Mouse (Mus musculus) forebrain, postnatal 0 days (tissue): ENCODE results near the gene Hpcal1. TPM values are rescaled to one million over a fixed set of nuclear protein-coding genes. Genes with fewer than 3 reads are reported as not detected.

Source experiments
- ATAC-seq: fragments of 200-750 bp; cut with Nextera tagmentation; 2 replicates; pipeline ENCODE4 v1.8.0; 2017; ENCODE audit warnings: mild to moderate bottlenecking, moderate library complexity
- DNase-seq: peaks from one replicate; pipeline ENCODE4 v3.0.0-alpha.2; 2015
- H3K27ac ChIP-seq: fragments of 300-500 bp; sonication (generic); 2 replicates; pipeline ENCODE4 v1.5.1; 2014; ENCODE audit warnings: low read depth, mild to moderate bottlenecking, antibody characterized with exemption, low read length, moderate library complexity, mixed read lengths
- H3K27me3 ChIP-seq: fragments of 300-500 bp; sonication (generic); 2 replicates; pipeline ENCODE4 v1.6.1; 2014; ENCODE audit warnings: mild to moderate bottlenecking, low read length, mixed read lengths; ENCODE audit not compliant: insufficient read depth
- H3K36me3 ChIP-seq: fragments of 300-500 bp; sonication (generic); 2 replicates; pipeline ENCODE4 v1.6.1; 2014; ENCODE audit warnings: mild to moderate bottlenecking, moderate library complexity; ENCODE audit not compliant: insufficient read depth
- H3K4me1 ChIP-seq: fragments of 300-500 bp; sonication (generic); 2 replicates; pipeline ENCODE4 v1.6.1; 2014; ENCODE audit warnings: antibody characterized with exemption; ENCODE audit not compliant: insufficient read depth
- H3K4me2 ChIP-seq: fragments of 300-500 bp; sonication (generic); 2 replicates; pipeline ENCODE4 v1.6.1; 2014; ENCODE audit warnings: low read depth, mild to moderate bottlenecking, moderate library complexity
- H3K4me3 ChIP-seq: fragments of 300-500 bp; sonication (generic); 2 replicates; pipeline ENCODE4 v1.5.1; 2014; ENCODE audit warnings: low read depth, low read length, mixed read lengths
- H3K9ac ChIP-seq: fragments of 300-500 bp; sonication (generic); 2 replicates; pipeline ENCODE4 v1.6.1; 2014; ENCODE audit warnings: mild to moderate bottlenecking
- H3K9me3 ChIP-seq: fragments of 300-500 bp; sonication (generic); 2 replicates; pipeline ENCODE4 v1.6.1; 2016; ENCODE audit warnings: low read length
- CTCF ChIP-seq: sonication (generic); IDR thresholded peaks from 2 replicates; pipeline ENCODE4 v1.5.1; 2016; ENCODE audit warnings: antibody characterized with exemption, control low read depth, low read depth
- WGBS: fragments of 180-500 bp; shearing (Covaris S2); extraction: QIAGEN DNeasy Blood & Tissue Kit; methylation state at CpG from one replicate; pipeline ENCODE4 v1.1.7; 2014; 5-methylcytosine and 5-hydroxymethylcytosine counted together
- polyA plus RNA-seq: library from polyadenylated mRNA; unstranded; fragments of >200 nt; fragmentation: Nextera tagmentation; extraction: Ambion mirVana; gene quantifications from 2 replicates; pipeline ENCODE4 v1.2.1, GENCODE M21; 2015
- total RNA-seq: library from RNA; depleted of rRNA; stranded (reverse); fragments of >200 nt; gene quantifications from 2 replicates; pipeline ENCODE4 v1.2.3, GENCODE M21; 2014

Hpcal1 gene
- total and polyA plus RNA-seq, 2 experiments from 2014 or later = 46.9 to 76.7 TPM

DNA sequence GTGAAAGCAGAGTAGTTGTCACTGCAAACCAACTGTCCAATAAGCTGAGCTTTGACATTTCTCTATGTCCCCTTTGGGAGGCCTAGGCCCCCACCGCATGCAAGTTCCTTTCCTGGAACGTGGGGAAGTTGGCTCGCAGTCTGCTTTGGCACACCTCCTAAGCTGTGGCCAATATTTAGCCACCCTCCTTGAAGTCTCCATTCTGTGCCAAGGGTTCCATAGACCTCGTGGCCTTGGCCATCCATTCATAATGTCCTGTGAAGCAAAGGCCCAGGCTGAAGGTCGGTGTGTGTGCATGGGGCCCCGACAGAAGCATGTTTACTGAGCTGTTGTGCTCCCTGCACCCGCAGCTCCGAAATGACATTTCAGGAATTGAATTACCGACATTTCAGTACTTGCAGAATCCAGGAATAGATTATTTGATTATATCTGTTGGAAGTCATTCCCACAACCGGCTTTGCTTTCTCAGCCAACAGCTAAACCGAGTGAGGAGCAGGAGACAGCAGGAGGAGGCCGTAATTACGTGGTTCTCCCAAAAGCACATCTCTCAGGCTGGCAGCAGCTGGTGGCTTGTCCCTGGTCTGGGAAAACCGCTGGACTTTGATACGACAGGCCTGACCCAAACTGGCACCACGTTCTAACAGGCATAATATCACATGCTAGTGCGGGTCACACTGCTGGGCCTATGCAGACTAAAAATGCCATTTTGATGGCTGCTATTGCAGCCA, 51.1 kb downstream of the Hpcal1 start:
- Histone ChIP-seq H3K27ac (peak overlapping the region; percentile 16; the same call in 1 of the 2 replicates), H3K4me2 (no peak overlapping the region), H3K4me1 (peaks cover 13% of the 10 kb centered on the region), H3K4me3 (no peak overlapping the region), H3K9me3 (no peaks in the 10 kb centered on the region), H3K27me3 (no peaks in the 10 kb centered on the region), H3K9ac (no peak overlapping the region), H3K36me3 (no peaks in the 10 kb centered on the region)
- 43% methylated on average over 17 of the region's 17 CpGs for WGBS
- ATAC-seq (peak; percentile 36), DNase-seq (no peak)
- no peak for TF ChIP-seq CTCF

DNA sequence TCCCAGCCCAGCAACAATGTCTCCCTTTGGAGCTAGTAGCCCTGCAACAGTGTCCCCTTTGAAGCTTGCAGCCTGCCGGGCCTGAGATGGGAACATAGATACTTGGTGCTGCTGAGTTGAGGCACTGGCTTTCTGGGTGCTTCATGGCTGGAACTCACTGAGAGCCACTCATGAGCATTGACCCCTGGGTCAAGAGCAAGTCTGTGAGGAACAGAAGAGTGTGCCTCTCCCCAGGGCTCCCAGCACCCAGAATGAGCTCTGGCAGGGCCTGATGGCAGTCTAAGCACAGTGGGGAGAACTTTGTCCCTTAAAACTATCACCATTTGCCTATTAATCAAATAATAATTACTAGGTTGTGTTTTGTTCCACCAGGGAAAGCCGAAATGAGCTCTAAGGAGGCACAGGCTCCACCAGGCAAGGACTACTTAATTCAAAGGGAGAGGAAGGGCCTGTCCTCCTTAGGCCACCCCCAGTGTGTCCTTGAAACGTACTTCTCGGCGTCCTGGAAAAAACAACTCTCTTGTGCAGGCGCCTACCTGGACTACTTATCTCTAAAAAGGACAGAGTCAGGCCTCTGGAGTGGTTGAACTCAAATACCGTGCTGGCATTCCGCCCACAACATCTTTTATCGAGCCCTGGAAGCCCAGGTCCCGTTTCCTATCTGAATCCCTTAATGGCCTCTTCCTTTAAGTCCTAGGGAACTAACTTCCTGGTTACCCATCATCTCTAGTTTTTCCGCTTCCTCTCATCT, 52.1 kb downstream of the Hpcal1 start:
- Histone ChIP-seq H3K9me3 (no peaks in the 10 kb centered on the region), H3K27me3 (no peaks in the 10 kb centered on the region), H3K27ac (no peak overlapping the region), H3K4me3 (no peak overlapping the region), H3K9ac (no peak overlapping the region), H3K4me1 (peaks cover 20% of the 10 kb centered on the region), H3K4me2 (no peak overlapping the region), H3K36me3 (no peaks in the 10 kb centered on the region)
- no peak for ATAC-seq
- TF ChIP-seq CTCF = no peak
- DNase-seq = no peak
- WGBS = 85% methylated on average over 11 of the region's 11 CpGs

DNA sequence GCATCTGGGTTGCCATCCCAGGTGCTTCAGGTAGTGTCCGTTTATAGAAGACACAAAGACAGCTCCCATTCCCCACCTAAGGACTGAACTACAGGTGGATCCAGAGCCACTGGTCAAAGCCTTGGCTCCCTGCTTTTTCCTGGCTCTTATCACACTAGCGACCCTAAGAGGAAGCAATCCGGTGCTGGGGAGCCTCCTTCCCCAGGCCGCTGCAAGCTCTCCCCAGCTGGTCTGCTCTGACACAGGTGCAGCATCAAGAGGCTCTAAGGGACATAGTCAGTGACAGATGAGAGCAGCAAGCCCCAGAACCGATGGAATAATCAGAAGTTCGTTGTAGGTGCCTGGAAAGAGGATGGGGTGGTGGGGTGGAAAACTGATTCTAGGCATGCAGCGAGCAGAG, 54.8 kb downstream of the Hpcal1 start:
- H3K27me3 ChIP-seq = no peaks in the 10 kb centered on the region
- no peak overlapping the region for H3K27ac ChIP-seq
- no peak overlapping the region for H3K9ac ChIP-seq
- no peak overlapping the region for H3K4me3 ChIP-seq
- peaks cover 20% of the 10 kb centered on the region for H3K4me1 ChIP-seq
- DNase-seq (no peak), ATAC-seq (no peak)
- H3K9me3 ChIP-seq = no peaks in the 10 kb centered on the region
- no peak for TF ChIP-seq CTCF
- 84% methylated on average over 7 of the region's 7 CpGs for WGBS
- H3K36me3 ChIP-seq = no peaks in the 10 kb centered on the region
- no peak overlapping the region for H3K4me2 ChIP-seq

DNA sequence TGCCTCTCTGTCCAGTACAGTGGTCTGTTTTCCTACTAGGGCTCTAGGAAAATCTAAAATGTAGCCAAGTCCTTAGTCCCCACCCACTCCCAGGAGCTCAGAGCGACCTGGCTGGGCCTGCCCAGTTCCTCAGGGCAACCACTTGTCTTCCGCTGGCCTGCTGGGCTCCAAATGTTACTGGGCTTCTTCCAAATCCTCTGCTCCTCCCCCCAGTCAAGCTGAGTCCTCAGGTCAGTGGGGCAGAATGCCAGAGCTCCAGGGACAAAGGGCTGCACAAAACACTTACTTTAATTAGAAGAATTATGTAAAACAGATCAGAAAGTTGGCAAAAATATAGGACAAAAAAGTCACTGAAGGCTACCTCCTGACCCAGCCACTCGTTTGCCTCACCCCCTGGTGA, 56.1 kb downstream of the Hpcal1 start:
- no peak overlapping the region for H3K9ac ChIP-seq
- H3K27ac ChIP-seq = no peak overlapping the region
- WGBS = 20% methylated on average over 3 of the region's 3 CpGs
- no peak for DNase-seq
- H3K4me1 ChIP-seq = peaks cover 18% of the 10 kb centered on the region
- no peaks in the 10 kb centered on the region for H3K9me3 ChIP-seq
- no peaks in the 10 kb centered on the region for H3K27me3 ChIP-seq
- peak; percentile 32 for ATAC-seq
- H3K4me2 ChIP-seq = no peak overlapping the region
- H3K36me3 ChIP-seq = no peaks in the 10 kb centered on the region
- no peak for TF ChIP-seq CTCF
- no peak overlapping the region for H3K4me3 ChIP-seq

DNA sequence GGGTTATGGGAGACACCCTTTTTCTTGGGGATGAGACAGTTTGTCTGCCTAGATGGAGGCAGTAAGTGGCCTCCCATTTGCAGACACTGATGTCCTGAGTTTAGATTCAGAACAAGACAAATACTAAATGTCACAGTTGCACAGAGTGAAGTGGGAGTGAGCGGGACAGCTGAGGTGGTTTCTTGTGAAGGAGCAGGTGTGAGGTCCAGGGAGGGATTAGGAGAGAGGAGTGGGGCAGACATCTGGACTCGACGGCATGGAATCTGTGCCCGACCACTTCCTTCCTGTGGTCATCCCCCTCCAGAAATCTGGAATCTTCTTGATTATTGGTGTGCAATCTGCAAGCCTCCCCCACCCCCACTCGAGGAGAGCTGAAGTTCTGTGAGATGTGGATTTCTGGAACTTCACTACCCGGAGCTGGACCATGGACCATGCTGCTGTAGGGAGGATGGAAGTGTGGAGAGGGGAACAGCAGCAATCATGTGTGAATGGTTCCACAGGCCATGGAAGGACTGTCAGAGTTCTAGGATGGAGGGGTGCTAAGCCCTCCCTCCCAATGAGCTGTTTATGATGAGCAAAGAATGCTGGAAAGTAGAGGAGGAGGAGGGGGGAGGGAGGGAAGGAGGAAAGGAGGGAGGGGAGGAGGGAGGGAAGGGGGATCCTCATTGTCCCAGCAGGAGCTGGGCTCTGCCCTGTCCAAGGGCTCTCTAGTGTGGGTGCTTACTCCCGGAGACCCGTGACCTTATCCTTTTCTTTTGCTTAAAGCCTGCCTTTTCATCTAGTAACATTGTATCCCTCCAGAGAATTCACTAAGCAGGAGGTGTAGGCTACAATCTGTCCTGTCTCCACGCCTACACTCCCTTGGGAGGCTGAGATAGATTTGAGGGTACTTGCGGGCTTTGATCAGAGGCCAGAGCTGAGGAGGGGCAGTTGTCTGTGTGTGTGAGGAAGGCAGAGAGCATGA, 56.8 kb downstream of the Hpcal1 start:
- ATAC-seq (no peak), DNase-seq (no peak)
- no peaks in the 10 kb centered on the region for H3K27me3 ChIP-seq
- H3K9ac ChIP-seq = no peak overlapping the region
- no peak overlapping the region for H3K4me2 ChIP-seq
- TF ChIP-seq CTCF = no peak
- 34% methylated on average over 10 of the region's 10 CpGs for WGBS
- H3K36me3 ChIP-seq = no peaks in the 10 kb centered on the region
- no peak overlapping the region for H3K4me3 ChIP-seq
- H3K4me1 ChIP-seq = peaks cover 12% of the 10 kb centered on the region; the same call in 1 of the 2 replicates
- no peak overlapping the region for H3K27ac ChIP-seq
- H3K9me3 ChIP-seq = no peaks in the 10 kb centered on the region

DNA sequence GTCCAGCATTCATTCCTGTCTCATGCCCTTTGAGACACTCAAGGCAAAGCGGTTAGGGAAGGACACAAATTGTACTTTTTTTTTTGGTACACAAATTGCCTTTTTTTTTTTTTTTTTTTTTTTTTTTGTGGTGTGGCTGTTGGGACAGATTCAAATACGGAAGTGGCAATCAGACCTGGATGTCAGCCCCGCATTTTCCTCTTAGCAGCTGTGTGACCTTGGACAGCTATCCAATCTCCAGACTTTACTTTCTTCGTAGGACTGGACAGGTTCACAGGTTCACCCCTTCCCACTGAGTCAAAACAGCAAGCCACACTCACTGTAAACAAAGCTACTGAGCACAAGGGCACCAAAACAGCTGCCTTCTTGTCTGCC, 57.5 kb downstream of the Hpcal1 start:
- no peak overlapping the region for H3K27ac ChIP-seq
- no peak for DNase-seq
- peaks cover 15% of the 10 kb centered on the region; the same call in 1 of the 2 replicates for H3K4me1 ChIP-seq
- H3K4me3 ChIP-seq = no peak overlapping the region
- TF ChIP-seq CTCF = no peak
- H3K27me3 ChIP-seq = no peaks in the 10 kb centered on the region
- no peak for ATAC-seq
- no peaks in the 10 kb centered on the region for H3K9me3 ChIP-seq
- no peaks in the 10 kb centered on the region for H3K36me3 ChIP-seq
- H3K4me2 ChIP-seq = no peak overlapping the region
- H3K9ac ChIP-seq = no peak overlapping the region
- WGBS = 40% methylated on average over 4 of the region's 4 CpGs
